Mouse (Mus musculus): ENCODE data around the gene Robo1. TPM values are rescaled to one million over a fixed set of nuclear protein-coding genes. Genes with fewer than 3 reads are reported as not detected.

The Robo1 gene
- polyA plus RNA-seq, 1 experiment from 2014 or later = 40.1 TPM

- H3K27me3 ChIP-seq (ENCODE audit: control insufficient read depth, insufficient read depth, low read length) = no peaks in the 10 kb centered on the region
These were observed 395.4 kb downstream of the Robo1 start for GRCm38 (mm10) chr16:72703486-72703885.

DNA sequence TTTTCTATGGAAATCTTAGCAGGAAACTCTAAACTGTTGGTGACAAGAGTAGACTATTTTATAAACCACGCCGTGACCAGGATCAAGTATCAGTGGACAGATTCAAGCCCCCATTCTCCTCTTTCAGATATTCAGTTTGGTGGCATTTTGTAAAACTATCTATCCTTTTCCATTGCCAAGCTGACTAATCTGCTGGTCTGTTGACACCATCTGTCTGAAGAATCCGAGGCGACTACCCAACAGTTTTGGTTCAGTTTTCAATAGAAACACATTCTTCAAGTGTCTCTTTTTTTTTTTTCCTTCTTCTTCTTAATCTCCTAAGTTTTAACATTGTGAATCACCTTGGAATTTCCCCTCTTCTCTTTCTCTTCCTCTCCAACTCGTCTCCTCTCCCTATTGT, 397.7 kb downstream of the Robo1 start:
- H3K4me2 ChIP-seq (ENCODE audit: low read depth, severe bottlenecking) = no peak overlapping the region
- DNase-seq (ENCODE audit: low spot score) = no peak
- WGBS = 84% methylated on average over 5 of the region's 5 CpGs

More at GRCm38 (mm10) chr16:72703486-72703885, 395.4 kb downstream of the Robo1 start:
- H3K4me3 ChIP-seq (ENCODE audit: low read depth, low read length) = no peak overlapping the region
- H3K36me3 ChIP-seq (ENCODE audit: control insufficient read depth, insufficient read depth, low read length) = no peaks in the 10 kb centered on the region
- H3K4me2 ChIP-seq (ENCODE audit: low read depth, severe bottlenecking) = no peak overlapping the region
- H3K27ac ChIP-seq (replicated peaks; ENCODE audit: low read depth, low read length) = no peak overlapping the region
- H3K9ac ChIP-seq (ENCODE audit: low read length) = no peak overlapping the region
- 0 out of 2 replicates have a peak, but pooled peaks cover 2% of the 10 kb centered on the region for H3K4me1 ChIP-seq (ENCODE audit: control insufficient read depth, insufficient read depth, low read length)
- no peaks in the 10 kb centered on the region for H3K9me3 ChIP-seq (ENCODE audit: control insufficient read depth, low read length)
- DNase-seq (ENCODE audit: low spot score) = no peak
- ATAC-seq (ENCODE audit: insufficient number of reproducible peaks, low FRiP score, low TSS enrichment, low read depth) = no peak
- 91% methylated on average over 6 of the region's 6 CpGs for WGBS

DNA sequence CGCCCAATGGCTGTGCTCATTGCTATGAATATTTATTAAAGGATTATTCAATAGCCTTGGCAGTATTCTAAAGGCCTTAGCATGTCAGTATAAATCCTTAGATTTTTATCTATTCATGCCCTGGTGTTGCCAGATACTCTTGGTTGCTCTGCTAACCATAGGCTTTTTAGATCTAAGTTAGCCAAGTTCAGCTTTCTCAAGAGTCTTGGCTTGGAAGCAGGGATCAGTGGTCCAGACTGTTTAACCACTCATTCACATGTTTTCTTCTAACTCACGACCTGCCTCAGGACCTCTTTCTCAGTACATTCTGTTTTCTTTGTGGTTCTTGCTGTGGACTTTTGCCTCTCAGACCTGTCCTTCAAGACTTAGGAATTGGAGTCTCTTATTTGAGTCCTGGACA, 400.4 kb downstream of the Robo1 start:
- no peak overlapping the region for H3K4me3 ChIP-seq (ENCODE audit: low read depth, low read length)
- WGBS = 90% methylated on average over 2 of the region's 2 CpGs

More for the DNA sequence above, 397.7 kb downstream of the Robo1 start:
- no peak overlapping the region for H3K4me3 ChIP-seq (ENCODE audit: low read depth, low read length)
- no peaks in the 10 kb centered on the region for H3K4me1 ChIP-seq (ENCODE audit: control insufficient read depth, insufficient read depth, low read length)
- H3K27me3 ChIP-seq (ENCODE audit: control insufficient read depth, insufficient read depth, low read length) = no peaks in the 10 kb centered on the region
- no peaks in the 10 kb centered on the region for H3K9me3 ChIP-seq (ENCODE audit: control insufficient read depth, low read length)
- ATAC-seq (ENCODE audit: insufficient number of reproducible peaks, low FRiP score, low TSS enrichment, low read depth) = no peak
- H3K27ac ChIP-seq (replicated peaks; ENCODE audit: low read depth, low read length) = no peak overlapping the region
- no peak overlapping the region for H3K9ac ChIP-seq (ENCODE audit: low read length)
- H3K36me3 ChIP-seq (ENCODE audit: control insufficient read depth, insufficient read depth, low read length) = no peaks in the 10 kb centered on the region

GRCm38 (mm10) chr16:72717118-72717802, 409.2 kb downstream of the Robo1 start:
- no peak overlapping the region for H3K4me3 ChIP-seq (ENCODE audit: low read depth, low read length)
- ATAC-seq (ENCODE audit: insufficient number of reproducible peaks, low FRiP score, low TSS enrichment, low read depth) = no peak
- H3K4me1 ChIP-seq (ENCODE audit: control insufficient read depth, insufficient read depth, low read length) = peaks cover 7% of the 10 kb centered on the region; the same call in 1 of the 2 replicates
- WGBS = 80% methylated on average over 9 of the region's 9 CpGs
- no peaks in the 10 kb centered on the region for H3K27me3 ChIP-seq (ENCODE audit: control insufficient read depth, insufficient read depth, low read length)
- no peaks in the 10 kb centered on the region for H3K9me3 ChIP-seq (ENCODE audit: control insufficient read depth, low read length)
- H3K27ac ChIP-seq (replicated peaks; ENCODE audit: low read depth, low read length) = no peak overlapping the region
- H3K9ac ChIP-seq (ENCODE audit: low read length) = no peak overlapping the region
- no peak overlapping the region for H3K4me2 ChIP-seq (ENCODE audit: low read depth, severe bottlenecking)
- H3K36me3 ChIP-seq (ENCODE audit: control insufficient read depth, insufficient read depth, low read length) = no peaks in the 10 kb centered on the region
- DNase-seq (ENCODE audit: low spot score) = no peak

More for the DNA sequence above, 400.4 kb downstream of the Robo1 start:
- ATAC-seq (ENCODE audit: insufficient number of reproducible peaks, low FRiP score, low TSS enrichment, low read depth) (no peak), DNase-seq (ENCODE audit: low spot score) (no peak)
- no peaks in the 10 kb centered on the region for H3K27me3 ChIP-seq (ENCODE audit: control insufficient read depth, insufficient read depth, low read length)
- no peak overlapping the region for H3K4me2 ChIP-seq (ENCODE audit: low read depth, severe bottlenecking)
- H3K4me1 ChIP-seq (ENCODE audit: control insufficient read depth, insufficient read depth, low read length) = no peaks in the 10 kb centered on the region
- no peaks in the 10 kb centered on the region for H3K9me3 ChIP-seq (ENCODE audit: control insufficient read depth, low read length)
- H3K27ac ChIP-seq (replicated peaks; ENCODE audit: low read depth, low read length) = no peak overlapping the region
- 0 out of 2 replicates have a peak, but pooled peaks cover 2% of the 10 kb centered on the region for H3K36me3 ChIP-seq (ENCODE audit: control insufficient read depth, insufficient read depth, low read length)
- H3K9ac ChIP-seq (ENCODE audit: low read length) = no peak overlapping the region

DNA sequence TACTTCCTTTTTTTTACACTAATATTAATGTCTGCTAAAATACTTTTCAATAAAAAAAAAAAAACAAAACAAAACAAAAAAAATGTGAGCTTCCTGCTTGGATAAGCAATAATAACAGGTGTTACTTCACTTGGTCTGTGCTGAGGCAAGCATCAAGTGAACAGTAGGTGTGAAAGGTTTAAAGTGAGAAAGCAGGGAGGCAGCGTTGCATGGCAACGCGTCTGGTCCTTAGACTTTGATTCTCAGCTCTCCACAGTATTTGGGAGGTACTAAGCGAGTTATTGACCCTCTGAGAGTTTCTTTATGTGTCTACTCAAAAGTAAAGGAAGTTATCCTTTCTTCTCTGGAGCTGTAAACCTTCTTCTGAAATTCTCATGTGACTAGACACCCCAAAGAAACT, 411.0 kb downstream of the Robo1 start:
- no peaks in the 10 kb centered on the region for H3K9me3 ChIP-seq (ENCODE audit: control insufficient read depth, low read length)
- H3K4me3 ChIP-seq (ENCODE audit: low read depth, low read length) = no peak overlapping the region
- H3K27me3 ChIP-seq (ENCODE audit: control insufficient read depth, insufficient read depth, low read length) = no peaks in the 10 kb centered on the region
- DNase-seq (ENCODE audit: low spot score) (no peak), ATAC-seq (ENCODE audit: insufficient number of reproducible peaks, low FRiP score, low TSS enrichment, low read depth) (no peak)
- H3K27ac ChIP-seq (replicated peaks; ENCODE audit: low read depth, low read length) = no peak overlapping the region
- peaks cover 7% of the 10 kb centered on the region; the same call in 1 of the 2 replicates for H3K4me1 ChIP-seq (ENCODE audit: control insufficient read depth, insufficient read depth, low read length)
- no peak overlapping the region for H3K4me2 ChIP-seq (ENCODE audit: low read depth, severe bottlenecking)
- H3K36me3 ChIP-seq (ENCODE audit: control insufficient read depth, insufficient read depth, low read length) = no peaks in the 10 kb centered on the region
- 57% methylated on average over 4 of the region's 4 CpGs for WGBS
- no peak overlapping the region for H3K9ac ChIP-seq (ENCODE audit: low read length)

GRCm38 (mm10) chr16:72720979-72721378, 412.9 kb downstream of the Robo1 start:
- Histone ChIP-seq H3K4me2 (ENCODE audit: low read depth, severe bottlenecking) (no peak overlapping the region), H3K4me3 (ENCODE audit: low read depth, low read length) (no peak overlapping the region), H3K27ac (replicated peaks; ENCODE audit: low read depth, low read length) (no peak overlapping the region), H3K27me3 (ENCODE audit: control insufficient read depth, insufficient read depth, low read length) (no peaks in the 10 kb centered on the region), H3K9ac (ENCODE audit: low read length) (no peak overlapping the region), H3K9me3 (ENCODE audit: control insufficient read depth, low read length) (no peaks in the 10 kb centered on the region), H3K4me1 (ENCODE audit: control insufficient read depth, insufficient read depth, low read length) (peaks cover 6% of the 10 kb centered on the region; the same call in 1 of the 2 replicates), H3K36me3 (ENCODE audit: control insufficient read depth, insufficient read depth, low read length) (no peaks in the 10 kb centered on the region)
- ATAC-seq (ENCODE audit: insufficient number of reproducible peaks, low FRiP score, low TSS enrichment, low read depth) = no peak
- WGBS = 94% methylated on average over 4 of the region's 4 CpGs
- DNase-seq (ENCODE audit: low spot score) = no peak

- no peak for DNase-seq (ENCODE audit: low spot score)
- WGBS = 71% methylated on average over 14 of the region's 14 CpGs
- Histone ChIP-seq H3K4me2 (ENCODE audit: low read depth, severe bottlenecking) (no peak overlapping the region), H3K9ac (ENCODE audit: low read length) (no peak overlapping the region), H3K9me3 (ENCODE audit: control insufficient read depth, low read length) (no peaks in the 10 kb centered on the region), H3K27ac (replicated peaks; ENCODE audit: low read depth, low read length) (no peak overlapping the region), H3K27me3 (ENCODE audit: control insufficient read depth, insufficient read depth, low read length) (no peaks in the 10 kb centered on the region), H3K4me1 (ENCODE audit: control insufficient read depth, insufficient read depth, low read length) (peaks cover 4% of the 10 kb centered on the region; the same call in 1 of the 2 replicates), H3K36me3 (ENCODE audit: control insufficient read depth, insufficient read depth, low read length) (no peaks in the 10 kb centered on the region), H3K4me3 (ENCODE audit: low read depth, low read length) (no peak overlapping the region)
- no peak for ATAC-seq (ENCODE audit: insufficient number of reproducible peaks, low FRiP score, low TSS enrichment, low read depth)
These were observed 413.8 kb downstream of the Robo1 start for GRCm38 (mm10) chr16:72721713-72722481.

DNA sequence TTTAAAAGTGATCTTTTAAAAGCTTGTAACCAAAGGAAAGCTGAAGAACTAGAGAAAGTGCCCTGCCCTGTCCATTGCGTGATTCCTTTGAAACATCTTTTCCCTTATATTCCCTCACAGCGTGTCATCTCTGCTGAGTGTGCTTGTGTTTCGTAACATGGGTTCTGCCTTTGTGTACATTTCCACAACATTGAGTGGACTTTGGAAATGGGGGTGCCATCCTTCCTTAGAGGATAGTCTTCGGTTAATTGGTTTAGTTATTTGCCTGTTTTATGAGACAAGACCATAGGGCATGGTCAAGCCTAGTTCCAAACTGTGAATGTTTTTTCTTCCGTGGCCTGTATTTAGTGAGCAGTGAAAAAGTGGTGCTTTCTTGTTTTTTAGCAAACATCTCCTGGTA, 426.1 kb downstream of the Robo1 start:
- no peak overlapping the region for H3K4me3 ChIP-seq (ENCODE audit: low read depth, low read length)
- no peaks in the 10 kb centered on the region for H3K27me3 ChIP-seq (ENCODE audit: control insufficient read depth, insufficient read depth, low read length)
- ATAC-seq (ENCODE audit: insufficient number of reproducible peaks, low FRiP score, low TSS enrichment, low read depth) (no peak), DNase-seq (ENCODE audit: low spot score) (no peak)
- no peaks in the 10 kb centered on the region for H3K36me3 ChIP-seq (ENCODE audit: control insufficient read depth, insufficient read depth, low read length)
- 87% methylated on average over 5 of the region's 5 CpGs for WGBS
- no peaks in the 10 kb centered on the region for H3K9me3 ChIP-seq (ENCODE audit: control insufficient read depth, low read length)
- no peaks in the 10 kb centered on the region for H3K4me1 ChIP-seq (ENCODE audit: control insufficient read depth, insufficient read depth, low read length)
- no peak overlapping the region for H3K9ac ChIP-seq (ENCODE audit: low read length)
- no peak overlapping the region for H3K27ac ChIP-seq (replicated peaks; ENCODE audit: low read depth, low read length)
- H3K4me2 ChIP-seq (ENCODE audit: low read depth, severe bottlenecking) = no peak overlapping the region
